Mouse (Mus musculus) mouse trophoblast stem cell (cell line): Measurements from ENCODE around the gene Fndc8.

ENCODE experiments used
- in situ Hi-C, 2 experiments: fragments of 300-500 bp; cut with MseI, MboI; formaldehyde crosslinking; loops; 2 replicates in 1 of 2; 3 replicates in 1 of 2; pipeline ENCODE4 v1.15.1; 2025

The Fndc8 gene

DNA sequence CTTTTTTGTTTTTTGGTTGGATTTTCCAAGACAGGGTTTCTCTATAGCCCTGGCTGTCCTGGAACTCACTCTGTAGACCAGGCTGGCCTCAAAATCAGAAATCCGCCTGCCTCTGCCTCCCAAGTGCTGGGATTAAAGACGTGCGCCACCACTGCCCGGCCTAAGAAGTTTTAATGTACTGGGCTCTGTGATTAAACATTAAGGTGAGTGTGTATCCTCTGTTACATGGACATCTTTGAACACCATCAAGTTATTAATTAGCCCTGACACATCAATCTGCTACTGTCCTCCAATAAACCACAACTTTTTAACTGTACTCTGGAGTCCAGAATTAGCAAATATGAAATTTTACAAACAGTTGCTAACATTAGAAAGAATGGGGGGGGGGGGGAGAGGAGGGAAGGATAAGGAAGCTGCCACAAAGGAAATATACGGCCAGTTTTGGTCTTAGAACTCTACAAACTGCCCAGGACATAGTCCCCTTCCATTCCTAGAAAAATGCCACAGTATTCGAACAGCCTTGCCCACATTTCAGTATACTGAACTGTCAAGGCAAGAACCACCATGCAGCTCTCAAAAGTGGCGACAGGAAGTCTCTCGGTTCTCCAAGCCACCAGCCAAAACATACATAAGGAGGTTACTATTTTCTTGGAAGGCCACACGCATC lies 22.3 kb upstream of the Fndc8 start:
- in situ Hi-C loops = no loop called here

DNA sequence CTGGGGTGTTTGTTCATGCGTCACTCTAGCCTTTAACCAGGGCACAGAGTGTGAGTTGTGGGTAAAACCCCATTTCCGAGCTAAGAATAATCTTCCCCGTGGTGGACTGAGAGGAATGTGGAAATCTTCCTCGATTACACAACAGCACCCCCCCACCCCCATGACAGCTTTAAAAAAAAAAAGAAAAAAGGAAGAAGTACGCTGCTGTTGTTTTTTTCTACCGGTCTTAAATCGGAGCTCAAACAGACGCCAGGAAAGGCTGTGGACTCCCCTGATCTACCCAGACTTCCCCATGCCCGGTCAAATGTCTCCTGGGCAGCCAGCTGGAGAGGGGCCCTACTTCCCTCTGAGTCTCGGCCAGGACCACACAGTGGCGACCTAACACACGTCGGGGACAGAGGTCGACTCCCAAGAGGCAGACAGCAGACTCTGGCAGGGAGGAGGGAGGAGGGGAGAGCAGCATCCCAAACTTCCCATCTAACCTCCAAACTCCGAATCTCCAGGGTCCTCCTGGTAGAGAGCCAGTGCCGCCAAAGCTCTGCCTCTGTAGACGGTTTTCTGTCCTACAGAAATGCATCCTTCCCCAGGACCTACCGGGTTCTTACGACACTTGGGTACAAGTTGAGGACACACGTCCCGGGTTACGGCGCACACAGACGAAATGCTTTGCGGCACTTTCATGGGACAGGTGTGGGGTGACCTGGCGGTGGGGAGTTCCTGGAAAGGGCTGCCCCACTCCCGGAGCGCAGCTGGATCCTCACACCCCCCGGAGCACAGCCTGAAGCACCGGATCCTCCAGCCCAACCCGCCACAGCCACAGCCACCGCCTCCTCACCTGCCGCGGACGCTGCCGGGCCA lies 21.5 kb upstream of the Fndc8 start:
- in situ Hi-C loops = no loop called here

DNA sequence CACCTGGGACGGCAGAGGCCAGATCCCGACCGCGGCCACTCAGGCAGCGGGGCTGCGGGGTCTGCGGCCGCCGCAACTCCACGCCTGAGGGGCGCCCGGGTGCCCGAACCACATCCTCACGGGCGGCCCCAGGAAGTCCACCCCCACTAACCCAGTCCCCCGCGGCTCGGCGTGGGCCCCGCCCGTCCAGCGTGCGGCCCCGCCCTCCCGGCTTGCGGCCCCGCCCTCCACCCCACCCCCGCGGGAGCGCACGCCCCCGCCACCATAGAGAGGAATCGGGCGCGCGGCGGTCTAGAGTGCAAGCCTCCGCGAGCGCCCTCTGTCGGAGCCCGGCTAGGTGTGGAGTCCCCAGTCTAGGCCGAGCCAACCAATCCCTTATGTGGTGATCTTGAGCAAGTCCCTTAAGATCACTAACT lies 20.9 kb upstream of the Fndc8 start, which contains the start of gene Rffl:
TSS of gene Rffl (minus strand) at position 180 of the 416 bp plus-strand sequence.
- in situ Hi-C loops = no loop called here

DNA sequence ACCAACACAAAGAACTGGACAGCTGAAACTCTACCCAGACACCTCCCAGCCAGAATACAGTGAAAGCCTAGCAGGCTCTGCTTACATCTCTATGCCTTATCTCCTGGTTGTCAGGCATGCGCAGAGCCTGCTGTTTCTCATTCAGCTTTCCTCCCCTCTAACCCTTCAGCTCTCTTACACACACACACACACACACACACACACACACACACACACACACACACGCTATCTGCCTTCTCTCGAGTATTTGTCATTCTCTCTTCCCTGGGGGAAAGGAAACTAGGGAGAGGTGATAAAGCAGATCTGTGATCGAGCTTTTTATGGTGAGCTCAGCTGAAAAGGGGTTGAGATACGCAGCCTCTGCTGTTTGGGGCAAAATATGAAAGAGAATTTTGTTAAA lies 17.0 kb upstream of the Fndc8 start:
- in situ Hi-C loops = loop anchor here in 1 of 2 experiments (25.0 kb wide), 1 partner anchor 638 kb away; no protein-coding TSS in a partner anchor

DNA sequence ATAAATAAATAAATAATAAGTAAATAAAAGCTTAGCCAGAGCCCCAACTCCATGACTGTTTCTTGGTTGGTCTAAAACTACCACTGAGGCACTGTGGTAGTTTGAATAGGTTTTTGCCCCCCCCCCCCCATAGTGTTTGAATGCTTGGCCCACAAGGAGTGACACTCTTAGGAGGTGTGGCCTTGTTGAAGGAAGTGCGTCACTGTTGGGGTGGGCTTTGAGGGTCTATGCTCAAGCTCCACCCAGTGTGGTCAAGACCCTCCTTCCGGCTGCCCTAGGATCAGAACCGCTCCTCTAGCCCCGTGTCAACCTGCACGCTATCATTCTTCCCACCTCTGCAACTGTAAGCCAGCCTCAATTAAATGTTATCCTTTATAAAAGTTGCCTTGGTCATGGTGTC lies 16.3 kb upstream of the Fndc8 start:
- in situ Hi-C loops = loop anchor here in 1 of 2 experiments (25.0 kb wide), 1 partner anchor 638 kb away; no protein-coding TSS in a partner anchor

DNA sequence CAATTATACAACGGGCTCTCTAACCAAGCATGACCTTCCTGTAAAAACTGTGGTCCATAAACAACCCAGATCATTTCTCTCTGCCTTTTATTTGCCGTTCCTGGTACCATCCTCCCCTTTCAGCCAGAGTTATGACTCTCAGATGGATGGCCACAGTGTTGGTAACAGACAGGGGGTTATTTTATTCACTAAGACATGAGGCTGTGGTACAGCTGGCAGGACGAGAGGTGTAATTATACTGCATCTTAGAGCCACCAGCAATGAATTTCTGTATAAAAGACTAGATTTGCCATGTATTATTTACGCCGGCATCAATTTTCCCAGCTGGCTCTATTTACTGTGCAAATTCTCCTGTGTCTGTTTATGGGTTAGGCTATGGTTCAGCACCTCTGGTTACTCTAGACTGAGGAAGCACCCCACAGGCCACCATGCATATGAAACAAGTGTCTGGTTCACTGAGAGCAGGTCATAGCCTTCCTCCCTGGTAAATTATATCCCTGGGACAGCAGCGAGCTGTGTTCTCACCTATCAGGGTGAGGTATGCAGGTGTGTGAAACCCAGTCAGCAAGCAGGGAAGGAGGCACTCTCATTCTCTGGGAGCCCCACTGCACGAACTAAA lies 14.1 kb upstream of the Fndc8 start:
- in situ Hi-C loops = loop anchor here in 1 of 2 experiments (25.0 kb wide), 1 partner anchor 641 kb away; no protein-coding TSS in a partner anchor

DNA sequence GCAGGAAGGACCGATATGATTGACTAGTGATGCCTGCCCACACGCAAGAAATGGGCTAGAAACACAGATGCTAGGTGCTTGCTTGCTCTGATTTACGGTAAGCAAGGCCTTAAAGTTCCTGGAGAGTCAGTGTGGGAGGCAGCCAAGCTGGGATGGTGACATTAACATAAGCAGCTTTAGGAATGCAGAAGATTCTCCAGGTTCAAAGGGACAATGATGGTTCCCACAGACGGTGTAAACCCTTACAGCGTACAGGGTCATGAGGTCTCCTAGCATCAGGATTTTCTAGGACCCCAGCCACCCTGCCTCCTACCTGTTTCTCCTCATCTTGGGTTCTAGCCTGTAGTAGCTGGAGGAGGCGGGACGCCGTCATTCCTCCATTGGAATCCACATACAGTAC lies 8.7 kb upstream of the Fndc8 start:
- in situ Hi-C loops = loop anchor here in 1 of 2 experiments (25.0 kb wide), 1 partner anchor 646 kb away; no protein-coding TSS in a partner anchor

DNA sequence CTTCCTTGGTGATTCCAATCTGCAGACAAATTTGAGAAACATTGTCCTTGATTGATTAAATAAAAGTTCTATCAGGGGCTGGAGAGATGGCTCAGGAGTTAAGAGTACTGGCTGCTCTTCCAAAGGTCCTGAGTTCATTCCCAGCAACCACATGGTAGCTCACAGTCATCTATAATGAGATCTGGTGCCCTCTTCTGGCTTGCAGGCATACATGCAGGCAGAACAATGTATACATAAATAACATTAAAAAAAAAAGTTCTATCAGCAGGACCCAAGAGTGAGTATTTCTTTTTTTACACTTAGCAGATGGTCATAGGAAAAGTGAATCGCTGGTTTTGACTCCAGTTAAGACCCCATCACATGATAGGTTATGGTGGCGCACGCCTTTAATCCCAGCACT lies 5.4 kb upstream of the Fndc8 start:
- in situ Hi-C loops = loop anchor here (5.0 to 25.0 kb wide), 2 partner anchors 69 to 649 kb away; no protein-coding TSS in a partner anchor

DNA sequence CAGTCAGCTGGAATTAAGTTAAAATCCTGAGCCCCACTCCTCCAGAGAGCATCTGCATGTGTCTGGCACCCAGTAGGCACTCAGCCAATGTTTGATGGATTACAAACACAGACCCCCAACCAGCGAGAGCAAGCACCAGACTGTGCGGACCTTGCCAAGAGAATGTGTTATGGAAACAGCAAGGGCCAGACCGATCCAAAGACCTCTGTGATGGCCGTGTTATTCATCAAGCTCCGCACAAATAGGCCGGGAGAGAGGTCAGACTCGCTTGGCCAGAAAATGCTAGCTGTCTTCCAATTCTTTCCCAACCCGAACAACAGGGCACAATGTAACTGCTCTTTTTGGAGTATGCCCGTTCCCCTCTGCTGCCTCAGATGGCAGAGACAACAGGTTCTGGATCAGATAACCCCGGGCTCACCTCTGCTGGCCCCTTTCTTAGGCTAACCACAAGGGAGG lies 3.4 kb upstream of the Fndc8 start:
- in situ Hi-C loops = loop anchor here (5.0 to 25.0 kb wide), 2 partner anchors 71 to 651 kb away; no protein-coding TSS in a partner anchor

DNA sequence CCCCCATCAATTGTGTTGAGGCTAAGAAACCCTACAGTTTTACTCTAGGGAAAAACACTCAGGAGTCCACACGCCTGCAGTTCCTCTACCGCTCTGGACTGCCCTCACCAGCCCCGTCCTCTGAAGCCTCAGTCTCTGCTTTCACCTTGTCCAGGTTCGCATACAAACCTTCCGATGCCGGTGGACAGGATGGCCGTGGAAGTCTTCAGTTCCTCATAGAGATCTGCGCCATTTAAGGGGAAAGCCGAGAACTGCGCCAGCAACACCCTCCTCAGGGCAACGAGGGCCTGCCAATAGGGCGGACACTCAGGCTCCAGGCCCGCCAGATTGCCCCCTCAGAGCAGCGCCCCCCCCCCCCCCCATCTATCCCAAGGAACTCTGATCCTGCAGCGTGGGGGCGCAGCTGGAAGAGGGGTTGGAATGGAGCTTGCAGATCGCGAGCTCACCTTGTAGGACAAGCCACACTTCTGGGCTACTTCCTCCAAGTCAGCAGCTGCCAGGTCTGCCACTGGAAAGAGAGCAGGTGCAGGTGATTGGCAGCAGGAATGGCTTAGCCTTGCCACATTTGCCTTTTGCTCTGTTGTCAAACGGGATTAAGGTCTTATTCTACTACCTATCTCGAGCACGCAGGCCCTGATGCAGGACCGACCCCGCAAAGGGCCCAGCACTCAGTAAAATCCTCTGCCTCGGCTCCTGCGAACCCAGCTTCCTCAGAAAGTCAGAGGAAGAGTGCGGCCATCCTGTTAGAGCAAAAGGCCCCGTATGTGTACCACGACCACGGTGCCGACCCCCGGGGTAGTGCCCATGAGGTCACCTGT lies 2.2 kb upstream of the Fndc8 start:
- in situ Hi-C loops = loop anchor here (5.0 to 25.0 kb wide), 3 partner anchors 72 to 652 kb away; no protein-coding TSS in a partner anchor

DNA sequence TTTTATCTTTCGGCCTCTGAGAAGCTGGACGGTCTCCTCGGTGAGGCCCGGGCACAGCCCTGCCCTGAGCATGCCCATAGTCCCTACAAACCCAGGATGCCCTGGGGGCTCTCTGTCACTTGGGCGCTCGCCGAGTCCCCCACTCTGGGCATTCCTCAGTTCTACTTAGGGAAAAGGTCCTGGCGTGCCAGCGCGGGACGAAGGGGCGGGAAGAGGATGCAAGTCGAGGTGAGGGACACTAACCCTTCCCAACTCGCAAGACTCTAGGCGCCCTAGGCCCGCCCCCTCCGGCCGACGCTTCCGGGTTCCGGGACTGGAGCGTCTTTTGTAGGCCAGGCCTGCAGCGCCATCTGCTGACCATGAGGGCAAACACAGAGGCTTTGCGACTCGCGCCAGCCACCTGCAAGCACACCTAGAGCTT lies 1.6 kb upstream of the Fndc8 start, which contains the start of gene Rad51d:
TSS of gene Rad51d (minus strand) at position 273 of the 421 bp plus-strand sequence.
- in situ Hi-C loops = loop anchor here in 1 of 2 experiments (10.0 to 25.0 kb wide), 2 partner anchors 276 to 653 kb away; no protein-coding TSS in a partner anchor

DNA sequence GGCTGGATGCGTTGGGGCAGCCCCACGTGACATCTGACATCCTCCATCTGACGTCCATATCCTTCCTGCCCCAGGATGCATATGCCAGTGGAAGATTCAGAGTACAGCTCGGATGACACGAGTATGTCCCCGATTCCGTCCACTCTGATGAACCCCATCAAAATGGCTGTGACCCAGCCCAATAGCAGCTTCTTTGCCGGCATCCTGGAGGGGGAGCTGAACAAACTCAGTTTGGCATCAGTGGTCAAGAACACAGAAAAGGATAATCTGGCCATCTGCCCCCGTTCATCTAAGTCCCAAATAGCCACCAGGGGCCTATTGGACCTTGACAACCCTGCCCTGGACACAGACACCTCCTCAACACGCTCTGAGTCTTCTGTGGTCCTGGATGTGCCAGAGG lies 5.6 kb downstream of the Fndc8 start:
- in situ Hi-C loops = loop anchor here in 1 of 2 experiments (10.0 to 25.0 kb wide), 2 partner anchors 283 to 660 kb away; no protein-coding TSS in a partner anchor

DNA sequence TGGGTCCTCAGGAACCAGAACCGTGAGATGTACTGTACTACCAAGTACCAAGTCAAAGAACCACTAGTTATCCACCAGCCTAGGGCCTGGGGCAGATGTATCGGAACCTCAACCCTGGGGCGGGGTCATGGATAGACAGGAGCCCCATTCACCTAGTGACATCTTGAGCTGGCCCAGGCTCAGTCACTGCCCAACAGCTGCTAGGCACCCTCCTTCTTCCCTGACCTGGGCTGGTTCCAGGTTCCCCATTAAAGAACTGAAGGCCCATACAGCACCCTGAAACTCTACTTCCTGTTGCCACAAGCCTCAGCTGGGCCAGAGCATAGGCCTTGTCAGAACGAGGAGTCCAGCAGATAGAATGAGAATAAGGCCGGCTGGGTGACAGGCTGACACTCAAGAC lies 7.8 kb downstream of the Fndc8 start:
- in situ Hi-C loops = loop anchor here in 1 of 2 experiments (10.0 to 25.0 kb wide), 3 partner anchors 285 to 662 kb away; partner anchors contain the start of genes Slfn3 and Slfn4

DNA sequence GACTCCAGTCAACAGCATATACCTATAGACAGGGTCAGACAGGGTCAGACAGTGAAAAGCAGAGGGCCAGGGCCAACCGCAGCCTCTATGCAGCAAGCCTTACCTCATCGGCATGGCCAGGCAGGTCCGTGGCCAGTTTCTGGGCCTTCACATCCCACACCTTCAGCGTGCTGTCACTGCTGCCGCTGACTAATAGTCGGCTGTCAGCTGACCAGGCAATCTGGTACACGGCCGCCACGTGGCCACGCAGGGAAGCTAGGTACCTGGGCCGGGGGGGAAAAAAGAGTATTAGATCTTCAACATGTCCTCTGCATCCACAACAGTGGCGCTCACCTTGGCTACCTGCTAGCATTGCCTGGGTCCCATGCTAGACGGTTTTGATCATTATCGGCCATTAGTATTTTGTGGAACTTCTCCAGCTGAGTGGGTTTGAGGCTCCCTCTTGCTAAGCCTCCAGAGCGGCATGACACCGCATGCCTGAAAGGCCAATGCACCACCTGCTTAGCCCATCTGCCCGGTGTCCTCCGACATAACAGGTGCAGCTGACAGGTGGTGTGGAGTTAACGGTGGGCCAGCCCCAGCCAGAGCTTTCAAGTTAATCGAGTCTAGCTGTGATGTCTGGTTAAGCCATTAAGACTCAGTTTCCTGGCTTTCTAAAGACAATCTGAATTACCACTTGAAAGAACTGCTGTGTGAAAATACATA lies 9.8 kb downstream of the Fndc8 start:
- in situ Hi-C loops = loop anchor here in 1 of 2 experiments (25.0 kb wide), 1 partner anchor 286 kb away; the partner anchor contains the start of genes Slfn3 and Slfn4

DNA sequence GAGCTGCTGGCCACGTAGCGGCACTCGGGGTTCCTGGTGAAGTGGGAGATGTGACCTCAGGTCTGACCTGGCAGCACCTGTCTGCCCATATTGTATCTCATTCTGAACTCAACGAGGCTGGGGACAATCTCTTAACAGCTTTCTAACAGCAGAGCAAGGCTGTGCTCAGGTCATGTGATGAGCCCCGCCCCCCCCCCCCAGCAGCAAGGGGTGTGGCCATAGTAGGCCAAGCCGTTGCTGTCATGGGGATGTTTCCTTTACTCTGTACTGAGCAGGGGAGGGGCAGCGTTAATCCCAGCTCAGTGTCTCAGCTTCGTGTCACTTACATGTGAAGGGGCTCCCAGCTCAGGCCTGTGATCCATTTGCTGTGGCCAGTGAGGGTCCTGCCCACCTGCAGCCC lies 13.0 kb downstream of the Fndc8 start:
- in situ Hi-C loops = loop anchor here in 1 of 2 experiments (25.0 kb wide), 1 partner anchor 282 kb away; the partner anchor contains the start of genes Slfn3 and Slfn4

DNA sequence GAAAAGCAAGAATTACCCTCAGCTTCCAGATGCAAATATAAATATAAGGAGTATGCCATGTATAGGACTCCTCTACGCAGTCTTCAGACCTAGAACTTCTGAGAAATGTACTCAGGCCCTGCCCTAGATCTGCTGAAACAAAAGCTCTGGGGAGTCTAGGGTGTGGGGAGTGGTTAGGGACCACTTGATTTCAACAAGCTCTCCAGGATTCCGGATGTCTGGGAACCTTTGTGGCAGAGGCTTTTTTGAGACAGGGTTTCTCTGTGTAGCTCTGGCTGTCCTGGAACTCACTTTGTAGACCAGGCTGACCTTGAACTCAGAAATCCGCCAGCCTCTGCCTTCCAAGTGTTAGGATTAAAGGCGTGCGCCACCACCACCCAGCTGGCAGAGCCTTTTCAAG lies 13.9 kb downstream of the Fndc8 start:
- in situ Hi-C loops = loop anchor here in 1 of 2 experiments (25.0 kb wide), 1 partner anchor 281 kb away; the partner anchor contains the start of genes Slfn3 and Slfn4

DNA sequence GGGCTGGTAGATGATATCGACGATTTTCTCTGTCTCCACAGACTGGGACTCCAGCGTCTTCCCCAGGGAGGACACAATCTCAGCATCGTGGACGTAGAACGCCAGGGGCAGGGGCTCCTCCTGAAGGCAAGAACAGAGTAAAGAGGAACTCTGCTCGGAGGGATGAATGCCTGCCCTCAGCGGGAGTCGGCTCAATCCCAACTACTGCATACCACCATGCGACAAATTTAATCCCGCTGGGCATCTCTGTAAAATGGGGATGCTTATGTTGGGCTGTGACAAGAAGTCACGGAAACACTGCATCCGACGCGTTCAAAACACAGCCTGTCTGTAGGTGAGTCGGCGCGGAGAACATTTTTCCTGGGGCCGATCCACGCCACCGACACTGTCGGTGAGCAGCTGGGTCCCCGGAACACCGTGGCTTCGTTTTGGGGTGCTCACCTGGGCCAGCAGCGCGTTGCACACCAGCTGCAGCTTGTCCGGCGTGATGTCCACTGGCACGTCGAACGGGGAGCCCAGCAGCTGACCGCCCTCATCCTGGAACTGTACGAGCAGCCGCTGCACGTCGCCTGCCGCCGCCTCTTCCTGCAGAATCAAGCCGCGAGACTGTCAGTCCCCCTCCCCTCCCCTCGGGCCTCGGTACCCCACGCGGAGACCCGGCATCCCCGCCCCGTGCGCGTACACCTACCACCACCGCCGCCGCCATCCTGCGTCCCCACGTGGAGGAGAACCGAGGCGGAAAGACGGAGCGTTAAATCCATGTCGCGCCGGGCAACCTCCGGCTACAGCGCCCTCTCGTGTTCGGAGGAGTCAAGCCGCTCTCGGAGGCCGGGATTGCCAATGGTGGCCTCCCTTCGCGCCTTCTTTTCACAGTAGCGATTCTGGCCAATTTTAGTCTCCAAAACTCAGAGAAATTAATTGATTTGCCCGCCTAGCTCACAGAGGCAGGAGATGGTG lies 16.0 kb downstream of the Fndc8 start, which contains the start of gene Nle1:
TSS of gene Nle1 (minus strand) at position 761 of the 957 bp plus-strand sequence.
- in situ Hi-C loops = loop anchor here in 1 of 2 experiments (25.0 kb wide), 1 partner anchor 279 kb away; the partner anchor contains the start of genes Slfn3 and Slfn4

DNA sequence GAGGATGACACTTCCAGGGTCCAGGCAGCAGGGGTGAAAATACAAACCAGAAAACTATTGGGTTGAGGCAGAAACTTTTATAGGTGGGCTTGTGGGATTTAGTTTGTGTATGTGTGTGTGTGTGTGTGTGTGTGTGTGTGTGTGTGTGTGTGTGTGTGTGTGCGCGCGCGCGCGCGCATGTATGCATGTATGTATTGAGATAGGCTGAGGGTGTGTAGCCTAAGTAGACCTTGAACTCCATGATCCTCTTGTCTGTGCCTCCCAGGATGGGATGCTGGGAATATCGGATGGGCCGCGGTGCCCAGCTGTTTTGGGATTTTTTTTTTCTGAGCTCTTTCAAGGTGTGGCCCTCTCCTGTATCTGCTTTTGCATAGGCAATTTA lies 16.7 kb downstream of the Fndc8 start:
- in situ Hi-C loops = loop anchor here in 1 of 2 experiments (25.0 kb wide), 1 partner anchor 279 kb away; the partner anchor contains the start of genes Slfn3 and Slfn4
